In the genomic region with DNA sequence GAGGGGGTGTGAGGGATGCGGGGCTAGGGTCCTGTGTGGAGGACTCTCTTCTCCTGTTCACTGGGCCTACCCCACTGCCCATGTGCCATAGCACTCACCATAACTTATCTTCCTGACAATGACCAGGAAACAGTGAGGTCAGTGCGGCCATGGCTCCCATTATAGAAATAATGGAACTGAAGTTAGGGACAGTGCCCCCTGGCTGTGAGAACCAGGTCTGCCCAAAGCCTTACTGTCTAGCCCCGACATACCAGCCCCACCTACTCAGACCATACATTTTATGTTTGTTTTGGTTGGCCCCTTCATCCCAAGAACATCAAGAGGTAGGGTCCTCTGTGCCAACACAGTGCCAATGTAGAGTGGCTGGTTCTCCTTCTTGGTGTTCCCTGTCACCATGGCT, we compare ENCODE assay signal across 14 mouse cellular contexts. TPM values are rescaled to one million over a fixed set of nuclear protein-coding genes. Genes with fewer than 3 reads are reported as not detected.
DNase-seq lines count a peak whose midpoint lies in the region; ATAC-seq and TF ChIP-seq lines count a peak whose summit lies in the region.
"Had no signal": no experiment of that assay in that cellular context is flagged by ENCODE, and none has a peak within 500 bp of the region (broad histone marks: within the 10 kb centered on the region; RNA-seq: fewer than 3 reads in every experiment).

No protein-coding gene starts in this region.

- H3K4me3 ChIP-seq in hindbrain, embryonic 10.5 days, result no peak overlapping the region
- H3K4me3 ChIP-seq in hindbrain, embryonic 11.5 days (ENCODE audit: low read depth, low read length), result no peak overlapping the region
- H3K4me3 ChIP-seq in megakaryocyte, embryonic 14.5 days (replicated peaks), result peak overlapping the region; percentile 81
- H3K4me3 ChIP-seq in MEL (ENCODE audit: control insufficient read depth in 1 of 2, insufficient read depth in 1 of 2, low read depth in 2 of 2, low read length in 2 of 2), result no peak overlapping the region
- no peak overlapping the region for H3K4me3 ChIP-seq in midbrain, embryonic 10.5 days
- H3K4me3 ChIP-seq: forebrain, embryonic 12.5 days had no signal

- H3K4me2 ChIP-seq in hindbrain, embryonic 11.5 days (replicated peaks; ENCODE audit: low read depth, low read length), result no peak overlapping the region
- H3K4me2 ChIP-seq: forebrain, embryonic 12.5 days had no signal

- no peak for TF ChIP-seq EP300 in MEL (IDR thresholded peaks at IDR 0.05; ENCODE audit: low read depth in 1 of 2, low read length in 2 of 2)

- peaks cover 78% of the 10 kb centered on the region for H3K4me1 ChIP-seq in hindbrain, embryonic 10.5 days (replicated peaks)
- peaks cover 9% of the 10 kb centered on the region; the same call in 1 of the 2 replicates for H3K4me1 ChIP-seq in hindbrain, embryonic 11.5 days (replicated peaks; ENCODE audit: control insufficient read depth, insufficient read depth, low read length)
- peaks cover 64% of the 10 kb centered on the region for H3K4me1 ChIP-seq in megakaryocyte, embryonic 14.5 days
- peaks cover 9 to 45% of the 10 kb centered on the region in 2 experiments for H3K4me1 ChIP-seq in MEL (ENCODE audit: control insufficient read depth in 1 of 2, insufficient read depth in 2 of 2, low read length in 2 of 2)
- peaks cover 61% of the 10 kb centered on the region for H3K4me1 ChIP-seq in midbrain, embryonic 10.5 days

- no peaks in the 10 kb centered on the region for H3K36me3 ChIP-seq in hindbrain, embryonic 10.5 days
- no peaks in the 10 kb centered on the region for H3K36me3 ChIP-seq in hindbrain, embryonic 11.5 days (ENCODE audit: control insufficient read depth, insufficient read depth, low read length)
- H3K36me3 ChIP-seq in megakaryocyte, embryonic 14.5 days (replicated peaks; ENCODE audit: low read length), result no peaks in the 10 kb centered on the region
- peaks cover 0 to 35% of the 10 kb centered on the region in 2 experiments; a peak in 2 of 4 replicates for H3K36me3 ChIP-seq in MEL (ENCODE audit: control insufficient read depth in 1 of 2, insufficient read depth in 2 of 2, low read length in 2 of 2)
- no peaks in the 10 kb centered on the region for H3K36me3 ChIP-seq in splenic B cell, adult 2 months (ENCODE audit: control insufficient read depth, insufficient read depth, low read length, poor library complexity, severe bottlenecking)
- H3K36me3 ChIP-seq in midbrain, embryonic 10.5 days, result no peaks in the 10 kb centered on the region
- H3K36me3 ChIP-seq: forebrain, embryonic 12.5 days had no signal

- no peak for DNase-seq in hindbrain, embryonic 10.5 days (ENCODE audit: low spot score)
- no peak for DNase-seq in hindbrain, embryonic 11.5 days (ENCODE audit: low spot score)
- peak; percentile 49 for DNase-seq in MEL (ENCODE audit: low read depth, low spot score)
- peak; percentile 36 for DNase-seq in splenic B cell, adult 2 months (ENCODE audit: low read depth, low spot score)
- DNase-seq in midbrain, embryonic 10.5 days (ENCODE audit: low spot score), result no peak
- DNase-seq: right cerebral cortex, postnatal 25 days had no signal

- TF ChIP-seq POLR2A in MEL (IDR thresholded peaks at IDR 0.05; ENCODE audit: control insufficient read depth in 1 of 2, insufficient read depth in 1 of 2, low read depth in 1 of 2, low read length in 2 of 2, poor library complexity in 1 of 2), result no peak

- TF ChIP-seq RAD21 in MEL (IDR thresholded peaks at IDR 0.05; ENCODE audit: low read depth, low read length), result no peak; the same call in 1 of the 2 replicates

- WGBS in hindbrain, embryonic 10.5 days, result 80% methylated on average over 3 of the region's 3 CpGs
- 82% methylated on average over 3 of the region's 3 CpGs for WGBS in hindbrain, embryonic 11.5 days
- 78% methylated on average over 3 of the region's 3 CpGs for WGBS in midbrain, embryonic 10.5 days

- peaks cover 2% of the 10 kb centered on the region; the same call in 1 of the 2 replicates for H3K79me2 ChIP-seq in MEL (ENCODE audit: control insufficient read depth, insufficient read depth, low read length, poor library complexity)

- no peaks in the 10 kb centered on the region for H3K9me3 ChIP-seq in hindbrain, embryonic 10.5 days
- no peaks in the 10 kb centered on the region for H3K9me3 ChIP-seq in hindbrain, embryonic 11.5 days (ENCODE audit: control insufficient read depth, low read length)
- H3K9me3 ChIP-seq in megakaryocyte, embryonic 14.5 days, result no peaks in the 10 kb centered on the region
- H3K9me3 ChIP-seq in MEL (replicated peaks; ENCODE audit: insufficient read depth, low read length), result no peaks in the 10 kb centered on the region
- H3K9me3 ChIP-seq in midbrain, embryonic 10.5 days (replicated peaks), result no peaks in the 10 kb centered on the region
- H3K9me3 ChIP-seq: forebrain, embryonic 12.5 days had no signal

- H3K27ac ChIP-seq in hindbrain, embryonic 10.5 days, result peak overlapping the region; percentile 29; the same call in 1 of the 2 replicates
- no peak overlapping the region for H3K27ac ChIP-seq in hindbrain, embryonic 11.5 days (ENCODE audit: low read depth, low read length)
- H3K27ac ChIP-seq in MEL (ENCODE audit: control insufficient read depth, low read depth, low read length), result no peak overlapping the region
- H3K27ac ChIP-seq in midbrain, embryonic 10.5 days (replicated peaks), result no peak overlapping the region
- H3K27ac ChIP-seq: forebrain, embryonic 12.5 days had no signal

- no peak for ATAC-seq in hindbrain, embryonic 11.5 days (ENCODE audit: low FRiP score)
- no peak for ATAC-seq in megakaryocyte, adult 5-6 weeks (ENCODE audit: poor library complexity, severe bottlenecking)

- peaks cover 8% of the 10 kb centered on the region; the same call in 1 of the 2 replicates for H3K27me3 ChIP-seq in hindbrain, embryonic 10.5 days (ENCODE audit: insufficient read depth, poor library complexity, severe bottlenecking)
- H3K27me3 ChIP-seq in hindbrain, embryonic 11.5 days (ENCODE audit: control insufficient read depth, insufficient read depth, low read length), result no peaks in the 10 kb centered on the region; the same call in 1 of the 2 replicates
- peaks cover 37% of the 10 kb centered on the region for H3K27me3 ChIP-seq in megakaryocyte, embryonic 14.5 days (replicated peaks)
- no peaks in the 10 kb centered on the region for H3K27me3 ChIP-seq in MEL (ENCODE audit: control insufficient read depth in 1 of 2, insufficient read depth in 2 of 2, low read length in 2 of 2)
- no peaks in the 10 kb centered on the region; the same call in 1 of the 2 replicates for H3K27me3 ChIP-seq in splenic B cell, adult 2 months (ENCODE audit: control insufficient read depth, insufficient read depth, low read length, poor library complexity, severe bottlenecking)
- peaks cover 27% of the 10 kb centered on the region for H3K27me3 ChIP-seq in midbrain, embryonic 10.5 days (ENCODE audit: low read depth, poor library complexity, severe bottlenecking)
- H3K27me3 ChIP-seq: forebrain, embryonic 12.5 days had no signal

- H3K9ac ChIP-seq in hindbrain, embryonic 11.5 days (ENCODE audit: low read depth, low read length), result no peak overlapping the region
- no peak overlapping the region for H3K9ac ChIP-seq in MEL (ENCODE audit: control insufficient read depth, low read depth, low read length, poor library complexity, severe bottlenecking)
- H3K9ac ChIP-seq: forebrain, embryonic 12.5 days had no signal

- peak; percentile 42 to 59 (median 49); a peak in 5 of 6 replicates for TF ChIP-seq CTCF in MEL (IDR thresholded peaks at IDR 0.05 in 2 of 3, conservative IDR thresholded peaks at IDR 0.05 in 1 of 3; ENCODE audit: control insufficient read depth in 1 of 3, insufficient read depth in 1 of 3, low read depth in 2 of 3, low read length in 3 of 3, poor library complexity in 1 of 3, severe bottlenecking in 1 of 3)

RNA-seq across cellular contexts. Expression of a gene that starts 7.8 kb away (rescaled TPM):
- 2.1 and 2.3 TPM in 2 replicates for polyA plus RNA-seq in hindbrain, embryonic 10.5 days (2016; fragmentation: Nextera tagmentation; extraction: Ambion mirVana)
- polyA plus RNA-seq in hindbrain, embryonic 11.5 days (2014; fragmentation: Nextera tagmentation; extraction: Ambion mirVana), result 1.9 and 2.6 TPM in 2 replicates
- polyA plus RNA-seq in megakaryocyte, embryonic 14.5 days (2012; ENCODE audit: insufficient read depth, low replicate concordance), result 0.03 TPM in 1 of 2 replicates, not detected in the other
- 0.02 TPM in 1 of 2 replicates, not detected in the other for total RNA-seq in megakaryocyte, adult 5-6 weeks (2015)
- total RNA-seq in megakaryocyte, adult 5-6 weeks (2017), result not detected in 2 replicates
- 0.10 TPM in 1 of 2 replicates, not detected in the other for total RNA-seq in MEL (2012; rRNA removed)
- under 1 TPM in 1 of 2 experiments, not detected in 1; 0.04 TPM for polyA plus RNA-seq in MEL (2012; ENCODE audit: insufficient read depth in 1 of 2, insufficient read length in 2 of 2, low read depth in 1 of 2, low replicate concordance in 2 of 2, missing spikeins in 1 of 2)
- polyA plus RNA-seq in midbrain, embryonic 10.5 days (2016; fragmentation: Nextera tagmentation; extraction: Ambion mirVana), result 3.0 and 4.3 TPM in 2 replicates
- total RNA-seq: hematopoietic stem cell, adult 5-6 weeks had no signal

RNA-seq across cellular contexts. Expression of a gene that starts 23.5 kb away (rescaled TPM):
- polyA plus RNA-seq in hindbrain, embryonic 10.5 days (2016; fragmentation: Nextera tagmentation; extraction: Ambion mirVana), result 0.11 and 0.71 TPM in 2 replicates
- polyA plus RNA-seq in hindbrain, embryonic 11.5 days (2014; fragmentation: Nextera tagmentation; extraction: Ambion mirVana), result 0.17 and 0.46 TPM in 2 replicates
- 0.13 TPM in 1 of 2 replicates, not detected in the other for polyA plus RNA-seq in megakaryocyte, embryonic 14.5 days (2012; ENCODE audit: insufficient read depth, low replicate concordance)
- total RNA-seq in megakaryocyte, adult 5-6 weeks (2015), result not detected in 2 replicates
- not detected in 2 replicates for total RNA-seq in megakaryocyte, adult 5-6 weeks (2017)
- not detected in 2 replicates for total RNA-seq in MEL (2012; rRNA removed)
- polyA plus RNA-seq in MEL (2012; ENCODE audit: insufficient read depth in 1 of 2, insufficient read length in 2 of 2, low read depth in 1 of 2, low replicate concordance in 2 of 2, missing spikeins in 1 of 2), result under 1 TPM in 1 of 2 experiments, not detected in 1; 0.08 TPM
- 0.23 and 0.61 TPM in 2 replicates for polyA plus RNA-seq in midbrain, embryonic 10.5 days (2016; fragmentation: Nextera tagmentation; extraction: Ambion mirVana)
- total RNA-seq: hematopoietic stem cell, adult 5-6 weeks had no signal
- polyA plus RNA-seq: kidney, embryonic 16.5 days had no signal

RNA-seq across cellular contexts. Expression of a gene that starts 35.4 kb away (rescaled TPM):
- 0.31 and 0.77 TPM in 2 replicates for polyA plus RNA-seq in hindbrain, embryonic 10.5 days (2016; fragmentation: Nextera tagmentation; extraction: Ambion mirVana)
- polyA plus RNA-seq in hindbrain, embryonic 11.5 days (2014; fragmentation: Nextera tagmentation; extraction: Ambion mirVana), result 0.73 TPM in 2 replicates
- 0.12 TPM in 1 of 2 replicates, not detected in the other for polyA plus RNA-seq in megakaryocyte, embryonic 14.5 days (2012; ENCODE audit: insufficient read depth, low replicate concordance)
- total RNA-seq in megakaryocyte, adult 5-6 weeks (2015), result 0.23 and 0.42 TPM in 2 replicates
- 0.26 and 0.28 TPM in 2 replicates for total RNA-seq in megakaryocyte, adult 5-6 weeks (2017)
- 0.03 and 0.04 TPM in 2 replicates for total RNA-seq in MEL (2012; rRNA removed)
- under 1 TPM in 1 of 2 experiments, not detected in 1; 0.72 TPM for polyA plus RNA-seq in MEL (2012; ENCODE audit: insufficient read depth in 1 of 2, insufficient read length in 2 of 2, low read depth in 1 of 2, low replicate concordance in 2 of 2, missing spikeins in 1 of 2)
- 0.46 and 0.75 TPM in 2 replicates for polyA plus RNA-seq in midbrain, embryonic 10.5 days (2016; fragmentation: Nextera tagmentation; extraction: Ambion mirVana)
- total RNA-seq: hematopoietic stem cell, adult 5-6 weeks had no signal

RNA-seq across cellular contexts. Expression of a gene that starts 44.2 kb away (rescaled TPM):
- 63.5 and 142 TPM in 2 replicates for polyA plus RNA-seq in hindbrain, embryonic 10.5 days (2016; fragmentation: Nextera tagmentation; extraction: Ambion mirVana)
- polyA plus RNA-seq in hindbrain, embryonic 11.5 days (2014; fragmentation: Nextera tagmentation; extraction: Ambion mirVana), result 123 and 136 TPM in 2 replicates
- 18.9 and 46.3 TPM in 2 replicates for polyA plus RNA-seq in megakaryocyte, embryonic 14.5 days (2012; ENCODE audit: insufficient read depth, low replicate concordance)
- total RNA-seq in megakaryocyte, adult 5-6 weeks (2015), result 29.6 and 40.0 TPM in 2 replicates
- 26.1 and 34.4 TPM in 2 replicates for total RNA-seq in megakaryocyte, adult 5-6 weeks (2017)
- total RNA-seq in MEL (2012; rRNA removed), result 65.2 and 88.0 TPM in 2 replicates
- 10 to 100 TPM in 1 of 2 experiments, not detected in 1; 97.2 TPM for polyA plus RNA-seq in MEL (2012; ENCODE audit: insufficient read depth in 1 of 2, insufficient read length in 2 of 2, low read depth in 1 of 2, low replicate concordance in 2 of 2, missing spikeins in 1 of 2)
- polyA plus RNA-seq in midbrain, embryonic 10.5 days (2016; fragmentation: Nextera tagmentation; extraction: Ambion mirVana), result 50.2 and 62.4 TPM in 2 replicates

RNA-seq across cellular contexts. Expression of a gene that starts 47.4 kb away (rescaled TPM):
- not detected in 2 replicates for polyA plus RNA-seq in hindbrain, embryonic 10.5 days (2016; fragmentation: Nextera tagmentation; extraction: Ambion mirVana)
- 0.06 TPM in 1 of 2 replicates, not detected in the other for polyA plus RNA-seq in hindbrain, embryonic 11.5 days (2014; fragmentation: Nextera tagmentation; extraction: Ambion mirVana)
- not detected in 2 replicates for polyA plus RNA-seq in megakaryocyte, embryonic 14.5 days (2012; ENCODE audit: insufficient read depth, low replicate concordance)
- not detected in 2 replicates for total RNA-seq in megakaryocyte, adult 5-6 weeks (2015)
- not detected in 2 replicates for total RNA-seq in megakaryocyte, adult 5-6 weeks (2017)
- total RNA-seq in MEL (2012; rRNA removed), result not detected in 2 replicates
- not detected for polyA plus RNA-seq in MEL (2012; ENCODE audit: insufficient read depth in 1 of 2, insufficient read length in 2 of 2, low read depth in 1 of 2, low replicate concordance in 2 of 2, missing spikeins in 1 of 2)
- polyA plus RNA-seq in midbrain, embryonic 10.5 days (2016; fragmentation: Nextera tagmentation; extraction: Ambion mirVana), result not detected in 2 replicates
- total RNA-seq: hematopoietic stem cell, adult 5-6 weeks; left cerebral cortex, postnatal 10 days had no signal
- polyA plus RNA-seq: embryonic facial prominence, embryonic 11.5 days; kidney, embryonic 16.5 days; neural tube, embryonic 11.5 days had no signal

Comparison
In these comparisons a context has a peak if more than half of its experiments do, and no peak if none do; other contexts are left out.
1. DNase-seq: peak in MEL (single experiment) and splenic B cell, adult 2 months (single experiment); none in hindbrain, embryonic 10.5 days (single experiment), hindbrain, embryonic 11.5 days (single experiment) and midbrain, embryonic 10.5 days (single experiment).